Mouse (Mus musculus) G1E-ER4 (cell line): ENCODE results near the gene Tmem151b. TPM values are rescaled to one million over a fixed set of nuclear protein-coding genes. Genes with fewer than 3 reads are reported as not detected.

Experiments
- GATA1 ChIP-seq: IDR thresholded peaks from one replicate; pipeline ENCODE4 v1.8.0; 2012; ENCODE audit warnings: low read length, inconsistent platforms
- polyA plus RNA-seq: library from polyadenylated mRNA; stranded (reverse); fragments of >175 nt; gene quantifications from 2 replicates; pipeline ENCODE4 v1.2.3, GENCODE M21; 2012

Gene Tmem151b
- polyA plus RNA-seq, 1 experiment = not detected

DNA sequence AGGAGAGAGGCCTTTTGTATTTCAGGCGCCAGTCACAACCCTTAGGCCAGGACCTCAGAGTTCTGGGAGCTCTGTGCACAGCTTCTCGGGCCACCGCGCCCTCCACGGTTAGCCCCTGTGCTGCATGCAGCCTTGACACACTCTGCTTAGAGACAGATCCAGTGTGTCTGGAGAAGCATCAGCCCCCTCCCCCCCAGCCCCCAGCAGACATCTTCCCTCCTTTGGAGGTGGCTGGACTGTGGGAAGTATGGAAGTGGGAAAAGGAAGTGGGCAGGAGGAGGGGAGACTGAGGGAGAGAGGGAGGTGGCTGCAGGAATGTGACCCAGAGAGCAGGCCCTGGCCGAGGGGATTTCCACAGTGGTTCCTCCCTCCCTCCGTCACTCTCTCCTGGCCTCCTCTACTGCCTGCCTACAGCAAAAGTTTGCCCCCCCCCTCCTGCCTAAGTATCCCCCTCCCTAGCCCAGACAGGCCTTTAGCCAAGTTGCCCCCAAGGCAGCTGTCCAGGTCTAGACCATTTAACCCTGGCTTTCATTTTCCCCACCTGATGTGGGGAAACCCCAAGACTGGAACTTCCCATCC lies 7.9 kb upstream of the Tmem151b start:
- TF ChIP-seq GATA1 = no peak

DNA sequence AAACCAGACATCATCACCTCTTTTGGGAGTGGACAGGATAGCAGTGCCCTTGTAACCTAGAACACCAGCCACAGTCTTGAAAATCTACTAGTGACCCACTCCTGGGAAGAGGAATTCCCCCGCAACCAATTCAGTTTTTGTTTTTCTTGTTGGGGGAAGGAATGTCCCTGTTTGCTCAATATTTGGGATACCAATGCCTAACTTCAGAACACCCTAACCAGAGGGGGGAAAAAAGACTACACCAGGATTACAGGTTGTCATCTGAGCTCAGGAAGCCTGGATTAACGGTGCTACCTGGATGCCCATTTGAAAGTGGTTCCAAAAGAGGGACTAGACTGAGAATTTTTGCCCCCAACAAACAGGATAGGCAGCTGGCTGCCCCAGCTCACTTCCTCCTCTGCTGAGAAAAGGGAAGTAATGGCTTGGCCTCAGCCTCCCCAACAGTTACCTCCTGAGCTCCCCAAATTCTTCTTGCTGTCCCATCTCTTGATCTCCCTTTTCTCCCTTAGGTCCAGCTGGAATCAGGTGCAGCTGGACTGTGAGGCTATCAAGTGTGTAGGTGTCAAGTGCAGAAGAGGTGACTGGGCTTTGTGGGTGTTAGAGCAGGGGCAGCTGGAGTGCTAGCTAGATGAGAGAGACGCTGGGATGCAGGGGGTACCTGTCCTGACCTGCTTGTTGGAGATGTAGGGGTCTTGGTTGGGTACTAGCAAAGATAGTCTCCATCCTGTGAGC lies 7.2 kb upstream of the Tmem151b start:
- no peak for TF ChIP-seq GATA1

DNA sequence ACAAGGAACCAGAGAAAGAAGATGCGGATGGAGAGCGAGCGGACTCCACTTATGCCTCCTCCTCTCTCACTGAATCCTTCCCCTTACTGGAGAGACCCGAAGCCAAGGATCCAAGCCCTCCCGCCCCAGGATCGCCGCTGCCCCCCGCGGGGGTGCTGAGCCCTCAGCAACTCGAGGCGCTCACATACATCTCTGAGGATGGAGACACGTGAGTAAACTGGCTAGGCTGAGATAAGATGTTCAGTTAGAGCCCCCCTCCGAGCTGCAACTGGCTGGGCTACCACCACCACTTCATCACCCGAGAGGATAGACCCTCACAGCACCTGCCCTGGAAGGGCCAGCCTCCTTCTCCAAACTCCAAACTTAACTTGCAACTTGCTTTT lies 6.6 kb upstream of the Tmem151b start:
- no peak for TF ChIP-seq GATA1

DNA sequence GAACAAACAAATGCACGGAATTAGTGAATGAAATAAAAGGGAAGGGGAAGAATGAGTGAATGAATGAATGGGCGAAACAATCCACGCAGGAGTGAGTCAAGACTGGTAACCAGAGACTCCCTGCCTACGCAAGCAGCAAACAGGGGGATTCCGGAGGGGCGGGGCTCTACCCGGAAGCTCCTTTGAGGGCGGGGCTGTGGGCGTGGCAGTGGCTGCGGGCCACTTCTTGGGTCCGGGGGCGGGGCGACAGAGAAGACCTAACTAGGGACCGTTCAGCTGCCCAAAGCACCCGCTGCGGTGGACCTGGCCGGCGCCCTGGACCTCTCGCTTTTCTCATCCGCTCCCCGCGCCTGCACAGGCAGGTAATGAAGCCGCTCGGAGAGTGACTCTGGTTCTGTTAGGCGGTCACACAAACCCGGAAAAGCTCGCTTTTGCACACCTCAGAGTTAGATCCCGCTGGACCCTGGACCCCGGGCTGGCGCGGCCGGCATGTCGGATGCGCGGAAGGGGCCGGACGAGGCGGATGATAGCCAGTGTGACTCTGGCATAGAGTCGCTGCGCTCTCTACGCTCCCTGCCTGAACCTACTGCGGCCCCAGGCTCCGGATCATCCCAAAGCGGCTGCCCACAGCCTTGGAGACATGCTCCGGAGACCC lies 6.1 kb upstream of the Tmem151b start, which contains the start of gene Nfkbie:
Nfkbie (plus strand) TSS at position 252 of the 655 bp plus-strand sequence.
- TF ChIP-seq GATA1 = no peak

DNA sequence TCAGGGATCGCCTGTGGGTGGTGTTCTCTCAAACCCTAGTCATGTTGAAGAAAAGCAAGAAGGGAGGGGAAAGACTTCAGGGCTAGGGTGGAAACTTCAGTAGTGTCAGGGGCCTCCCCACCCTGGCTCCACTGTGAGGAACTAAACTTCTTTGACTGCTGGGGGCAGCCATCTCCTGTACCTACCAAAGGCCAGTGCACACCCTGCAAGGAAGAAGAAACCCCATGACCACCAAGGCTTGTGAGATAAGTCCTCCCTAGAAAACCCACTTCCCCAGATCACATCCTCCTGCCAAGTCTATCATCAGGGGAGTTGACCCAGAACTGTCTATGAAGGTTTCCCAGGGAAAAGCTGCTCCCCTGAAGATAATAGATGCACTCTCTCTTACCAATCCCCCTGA lies 4.9 kb upstream of the Tmem151b start:
- no peak for TF ChIP-seq GATA1

DNA sequence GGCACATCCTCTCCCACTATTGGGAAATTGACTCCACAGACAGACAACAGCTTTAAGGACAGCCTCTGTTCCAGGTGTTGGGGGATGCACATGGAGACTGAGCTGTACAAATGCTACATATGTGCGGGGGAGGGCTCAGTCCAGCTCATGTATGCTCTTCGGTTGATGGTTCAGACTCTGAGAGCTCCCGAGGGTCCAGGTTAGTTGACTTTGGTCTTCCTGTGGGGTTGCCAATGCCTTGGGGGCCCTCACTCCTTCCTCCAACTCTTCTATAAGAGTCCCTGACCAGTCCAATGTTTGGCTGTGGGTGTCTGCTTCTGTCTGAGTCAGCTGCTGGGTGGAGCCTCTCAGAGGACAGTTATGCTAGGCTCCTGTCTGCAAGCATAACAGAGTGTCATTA lies 3.6 kb upstream of the Tmem151b start:
- TF ChIP-seq GATA1 = no peak

DNA sequence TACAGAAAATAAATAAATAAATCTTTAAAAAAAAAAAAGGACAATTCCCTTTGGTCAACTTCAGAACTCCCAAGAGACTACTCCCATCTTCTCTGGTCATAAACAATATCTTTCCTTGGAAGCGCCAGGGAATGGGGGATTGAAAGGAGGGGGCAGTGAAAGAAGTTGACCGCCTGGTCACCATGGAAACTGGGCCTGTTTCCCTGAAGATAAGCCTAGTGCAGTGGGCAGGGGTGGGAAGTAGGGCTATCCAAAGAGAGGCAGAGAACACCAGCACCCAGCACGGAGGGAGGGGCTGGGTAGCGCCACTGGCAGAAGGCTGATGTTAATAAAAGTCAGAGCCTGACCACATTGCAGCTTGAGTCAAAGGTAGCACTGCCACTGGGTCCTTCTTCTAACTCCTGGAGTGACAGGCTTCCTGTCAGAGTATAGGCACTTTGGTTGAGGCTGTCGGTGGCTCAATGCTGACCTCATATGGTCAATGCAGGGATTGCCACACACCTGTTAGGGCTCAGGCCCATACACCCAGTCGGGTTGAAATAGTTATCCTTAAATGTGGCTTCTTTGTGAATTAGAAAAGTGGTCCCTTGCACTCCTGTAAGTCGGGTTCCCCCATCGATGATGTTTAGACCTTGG lies 2.5 kb upstream of the Tmem151b start:
- no peak for TF ChIP-seq GATA1

DNA sequence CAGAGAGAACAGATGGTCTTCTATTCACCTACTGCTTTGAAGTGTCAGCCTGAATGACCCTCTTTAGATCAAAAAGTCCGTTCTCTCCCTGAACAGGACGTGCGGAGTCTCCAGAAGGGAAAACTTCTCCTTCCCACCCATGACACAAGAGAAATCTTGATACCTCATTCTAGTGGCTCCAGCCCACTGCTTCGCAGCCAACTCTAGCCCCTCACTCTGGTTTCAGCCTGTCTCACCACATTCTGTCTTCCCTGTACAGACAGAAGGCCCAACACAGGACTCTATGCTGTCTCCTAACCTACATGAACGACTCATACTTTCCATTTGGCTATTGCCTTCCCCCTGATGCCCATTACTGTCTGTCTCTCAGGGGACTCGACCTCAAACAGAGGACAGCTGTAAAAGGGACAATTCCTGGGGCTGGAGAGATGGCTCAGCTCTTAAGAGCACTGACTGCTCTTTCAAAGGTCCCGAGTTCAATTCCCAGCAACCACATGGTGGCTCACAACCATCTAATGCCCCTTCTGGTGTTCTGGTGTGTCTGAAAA lies 1.8 kb upstream of the Tmem151b start:
- no peak for TF ChIP-seq GATA1

DNA sequence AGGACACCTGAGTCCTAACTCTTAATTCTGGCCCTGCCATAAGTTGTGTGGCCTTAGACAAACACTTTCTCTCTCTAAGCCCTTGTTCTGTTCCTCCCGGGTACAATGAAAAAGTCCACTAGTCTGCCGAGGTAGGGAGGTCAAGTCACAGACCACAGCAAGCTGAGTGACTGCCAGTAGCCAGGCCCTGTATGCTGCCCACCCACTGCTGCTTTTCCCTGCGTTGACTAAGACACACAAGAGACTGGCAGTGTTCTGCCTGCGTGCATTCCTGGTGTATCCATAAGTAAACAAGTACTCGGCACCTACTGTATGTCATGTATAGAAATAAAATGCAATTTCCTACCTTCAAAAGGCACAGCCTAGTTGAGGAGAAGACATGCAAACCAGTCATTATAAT lies 776 bp upstream of the Tmem151b start:
- no peak for TF ChIP-seq GATA1

DNA sequence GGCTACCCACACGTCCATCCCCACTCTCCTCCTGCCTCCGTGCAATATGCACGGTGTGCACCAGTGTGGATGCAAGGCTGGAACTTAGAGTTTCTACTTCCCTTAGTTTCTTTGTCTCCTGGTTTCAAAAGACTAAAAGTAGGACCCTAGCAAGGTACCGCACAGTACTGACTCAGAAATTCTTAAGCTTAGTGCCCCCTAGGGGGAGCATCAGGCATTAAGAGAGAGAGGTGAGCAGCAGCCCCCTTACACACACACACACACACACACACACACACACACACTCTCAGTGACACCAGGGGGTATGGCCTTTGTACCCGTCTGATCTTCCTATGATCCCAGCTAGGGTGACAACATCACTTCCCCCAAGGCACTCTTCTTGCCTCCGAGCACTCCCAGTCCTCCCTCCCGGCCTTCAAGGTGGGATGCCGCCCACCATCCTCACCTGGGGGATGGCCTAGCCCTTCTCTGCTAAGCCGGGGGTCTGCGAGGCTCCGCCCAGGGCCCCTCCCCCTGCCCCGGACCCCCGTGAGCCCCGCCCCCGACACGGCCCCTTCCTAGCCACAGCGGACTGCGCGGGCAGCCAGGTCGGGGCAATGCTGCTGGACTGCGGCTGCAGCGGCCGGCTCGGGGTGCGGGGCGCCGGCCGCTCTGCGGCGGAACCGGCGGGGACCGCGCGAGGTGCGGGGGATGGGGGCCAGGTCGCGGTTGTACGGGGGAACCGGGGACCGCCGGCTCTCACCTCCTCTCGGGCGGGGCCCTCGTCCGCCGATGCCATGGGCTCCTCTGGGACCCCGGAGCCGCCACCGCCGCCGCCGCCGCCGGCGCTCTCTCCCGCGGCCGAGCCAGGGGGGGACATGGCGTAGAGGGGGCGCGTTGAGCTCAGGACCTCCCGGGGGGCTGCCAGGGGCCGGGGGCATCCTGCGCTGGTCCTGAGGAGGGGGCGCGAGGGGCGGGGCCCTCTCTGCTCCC lies 650 bp downstream of the Tmem151b start:
- no peak for TF ChIP-seq GATA1

DNA sequence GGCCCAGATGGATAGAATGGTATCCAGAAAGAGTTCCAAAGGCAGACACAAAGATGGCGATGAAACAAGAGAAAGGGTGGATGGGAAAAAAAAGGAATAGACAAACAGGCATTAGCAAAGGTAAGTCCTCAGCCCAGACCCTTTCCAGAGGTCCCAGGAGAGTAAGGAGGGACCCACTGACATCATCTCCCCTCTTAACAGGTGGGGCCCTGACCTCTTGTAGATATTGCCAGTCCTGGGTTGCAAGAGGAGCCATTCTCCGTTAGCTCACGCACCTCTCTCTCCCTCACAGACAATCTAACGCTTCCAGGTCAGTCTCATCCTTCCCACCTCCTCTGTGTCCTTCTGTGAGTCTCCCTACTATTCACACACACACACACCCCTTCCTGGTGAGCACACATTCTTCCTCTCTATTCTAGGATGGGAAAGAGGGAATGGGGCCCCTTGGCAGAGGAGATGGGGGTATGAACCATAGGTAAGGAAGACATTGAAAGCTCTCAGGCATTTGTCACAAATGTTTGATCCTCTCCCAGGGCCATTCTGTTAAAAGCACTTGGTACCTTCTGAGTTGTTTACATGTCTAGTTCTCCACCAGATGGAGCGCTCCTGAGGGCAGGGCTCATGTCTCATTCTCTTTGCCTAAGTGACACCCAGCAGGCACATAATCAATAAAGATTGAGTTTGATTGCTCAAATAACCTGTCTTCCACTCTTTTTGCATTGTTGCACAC lies 1.9 kb downstream of the Tmem151b start:
- no peak for TF ChIP-seq GATA1

DNA sequence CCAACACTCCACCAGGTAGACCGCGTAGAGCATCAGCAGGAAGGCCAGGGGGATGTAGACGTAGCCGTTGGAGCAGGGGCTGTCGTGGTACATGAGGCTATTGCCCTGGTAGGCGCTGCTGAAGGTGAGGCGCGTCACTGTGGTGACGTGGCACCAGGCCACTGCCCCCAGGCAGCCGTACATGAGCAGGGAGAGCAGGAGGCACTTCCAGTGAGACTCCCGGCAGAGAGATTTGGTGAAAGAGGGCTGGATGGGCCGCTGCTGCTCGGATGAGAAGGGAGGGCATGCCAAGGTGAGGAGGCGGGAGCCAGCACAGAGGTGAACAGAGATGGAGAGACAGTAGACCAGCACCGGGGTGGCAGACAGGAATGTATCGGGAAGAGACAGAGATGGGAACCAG lies 2.5 kb downstream of the Tmem151b start:
- no peak for TF ChIP-seq GATA1

DNA sequence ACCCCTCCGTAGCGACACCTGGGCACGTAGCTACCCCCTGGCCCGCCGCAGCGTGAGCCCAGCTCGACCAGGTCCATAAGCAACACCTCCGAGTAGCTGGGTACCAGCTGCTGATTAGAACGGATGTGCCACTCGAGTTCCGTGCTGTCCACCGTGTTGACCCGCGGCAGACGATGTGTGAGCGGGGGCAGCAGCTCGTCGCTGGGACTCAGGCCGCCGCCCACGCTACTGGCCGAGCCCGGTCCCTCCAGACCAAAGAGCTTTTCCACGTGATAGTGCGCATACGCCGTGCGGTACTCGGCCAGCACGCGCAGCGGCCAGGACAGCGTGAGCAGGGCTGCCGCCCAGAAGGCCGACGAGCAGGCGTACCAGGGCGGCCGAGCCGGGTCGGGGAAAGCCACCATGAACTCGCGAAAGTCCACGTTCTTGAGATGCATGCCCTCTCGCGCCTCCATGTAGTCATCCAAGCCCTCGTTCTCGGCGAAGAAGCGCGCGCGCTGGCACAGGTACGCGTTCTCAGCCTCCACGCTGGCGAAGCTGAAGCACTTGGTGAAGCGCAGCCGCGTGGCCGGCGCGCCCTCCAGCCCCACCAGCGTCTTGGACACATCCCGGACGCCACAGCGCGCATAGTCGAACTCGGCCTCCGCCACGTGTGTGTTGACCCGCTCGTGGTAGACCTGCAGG lies 4.1 kb downstream of the Tmem151b start:
- no peak for TF ChIP-seq GATA1

DNA sequence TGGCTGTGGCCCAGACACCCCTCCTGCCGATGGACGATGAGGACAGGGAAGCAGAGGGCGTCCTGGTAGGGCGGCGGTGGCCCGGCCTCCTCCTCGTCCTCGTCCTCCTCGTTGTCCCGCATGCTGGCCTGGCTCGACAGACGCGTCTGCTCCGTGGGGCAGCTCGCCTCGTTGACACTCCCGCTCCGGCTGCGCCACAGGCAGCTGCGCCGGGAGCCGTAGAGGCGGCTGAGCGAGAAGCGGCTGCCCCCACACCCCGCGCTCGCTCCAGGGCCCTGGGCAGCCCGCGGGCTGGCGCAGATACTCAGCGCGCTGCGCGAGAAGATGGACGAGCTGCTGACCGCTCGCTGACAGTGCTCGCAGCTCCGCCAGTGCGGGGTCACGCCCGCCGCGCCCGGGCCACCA lies 4.6 kb downstream of the Tmem151b start:
- no peak for TF ChIP-seq GATA1
